Mouse (Mus musculus): ENCODE data around the gene Map6d1.

- TF ChIP-seq CTCF (IDR thresholded peaks at IDR 0.05; ENCODE audit: control insufficient read depth, insufficient read depth, low read length) (no peak), POLR2A (IDR thresholded peaks at IDR 0.05; ENCODE audit: borderline replicate concordance, control insufficient read depth, low read depth, low read length) (no peak)
Observed at GRCm38 (mm10) chr16:20238646-20239045, 2.5 kb downstream of the Map6d1 start.

Data from bone marrow, adult 2 months (tissue).